Mouse (Mus musculus) liver, embryonic 14.5 days (tissue): ENCODE measurements around the gene Pigq.

Experiments used
- CTCF ChIP-seq: IDR thresholded peaks from 2 replicates; pipeline ENCODE4 v1.5.1; 2016; ENCODE audit warnings: antibody characterized with exemption, low read depth, control low read depth
- EP300 ChIP-seq: IDR thresholded peaks from 2 replicates; pipeline ENCODE4 v1.6.1; 2016; ENCODE audit warnings: antibody characterized with exemption, low read depth

- no peak for TF ChIP-seq CTCF
- no peak for TF ChIP-seq EP300
Measured at GRCm38 (mm10) chr17:25943769-25944168, 967 bp downstream of the Pigq start.
